Mouse (Mus musculus) kidney, adult 2 months (tissue): Measurements from ENCODE around the gene Cd320.

Experiments used
- CTCF ChIP-seq: fragments of 200-500 bp; conservative IDR thresholded peaks from 2 replicates; pipeline ENCODE4 v1.5.1; 2011; ENCODE audit warnings: low read depth, mild to moderate bottlenecking, control low read depth, low read length, moderate library complexity, mixed read lengths; ENCODE audit not compliant: insufficient read depth, insufficient read length
- POLR2A ChIP-seq: fragments of 200-500 bp; IDR thresholded peaks from one replicate; pipeline ENCODE4 v1.6.1; 2011; ENCODE audit warnings: low read depth, low read length, control low read depth

- TF ChIP-seq CTCF, result no peak
- TF ChIP-seq POLR2A, result no peak
Observed at GRCm38 (mm10) chr17:33874411-33874810, 31.5 kb downstream of the Cd320 start.
